Mouse (Mus musculus) limb, embryonic 15.5 days (tissue): ENCODE measurements around the gene Cdipt. TPM values are rescaled to one million over a fixed set of nuclear protein-coding genes. Genes with fewer than 3 reads are reported as not detected.

ENCODE experiments used
- ATAC-seq: fragments of 200-750 bp; cut with Nextera tagmentation; 2 replicates; pipeline ENCODE4 v1.8.0; 2017; ENCODE audit warnings: low read depth, moderate TSS enrichment; ENCODE audit not compliant: insufficient number of reproducible peaks, low FRiP score, low TSS enrichment
- H3K27ac ChIP-seq: fragments of 300-500 bp; sonication (generic); 2 replicates; pipeline ENCODE4 v1.5.1; 2015; ENCODE audit warnings: moderate library complexity, mild to moderate bottlenecking, inconsistent platforms
- H3K27me3 ChIP-seq: fragments of 300-500 bp; sonication (generic); 2 replicates; pipeline ENCODE4 v1.6.1; 2015; ENCODE audit warnings: inconsistent platforms
- H3K36me3 ChIP-seq: fragments of 300-500 bp; sonication (generic); 2 replicates; pipeline ENCODE4 v1.6.1; 2015; ENCODE audit warnings: inconsistent platforms
- H3K4me1 ChIP-seq: fragments of 300-500 bp; sonication (generic); 2 replicates; pipeline ENCODE4 v1.6.1; 2015; ENCODE audit warnings: inconsistent platforms
- H3K4me2 ChIP-seq: fragments of 300-500 bp; sonication (generic); 2 replicates; pipeline ENCODE4 v1.6.1; 2015; ENCODE audit warnings: mild to moderate bottlenecking, inconsistent platforms
- H3K4me3 ChIP-seq: fragments of 300-500 bp; sonication (generic); 2 replicates; pipeline ENCODE4 v1.5.1; 2015; ENCODE audit warnings: mild to moderate bottlenecking, inconsistent platforms
- H3K9ac ChIP-seq: fragments of 300-500 bp; sonication (generic); 2 replicates; pipeline ENCODE4 v1.6.1; 2015; ENCODE audit warnings: inconsistent platforms
- H3K9me3 ChIP-seq: fragments of 300-500 bp; sonication (generic); 2 replicates; pipeline ENCODE4 v1.6.1; 2016; ENCODE audit warnings: inconsistent platforms
- WGBS: fragments of 180-500 bp; shearing (Covaris S2); methylation state at CpG from one replicate; pipeline ENCODE4 v1.1.7; 2015; 5-methylcytosine and 5-hydroxymethylcytosine counted together
- polyA plus RNA-seq: library from polyadenylated mRNA; unstranded; fragments of >200 nt; fragmentation: Nextera tagmentation; extraction: Ambion mirVana; gene quantifications from 2 replicates; pipeline ENCODE4 v1.2.1, GENCODE M21; 2015

Gene Cdipt
- polyA plus RNA-seq, 1 experiment from 2014 or later, result 105 TPM

DNA sequence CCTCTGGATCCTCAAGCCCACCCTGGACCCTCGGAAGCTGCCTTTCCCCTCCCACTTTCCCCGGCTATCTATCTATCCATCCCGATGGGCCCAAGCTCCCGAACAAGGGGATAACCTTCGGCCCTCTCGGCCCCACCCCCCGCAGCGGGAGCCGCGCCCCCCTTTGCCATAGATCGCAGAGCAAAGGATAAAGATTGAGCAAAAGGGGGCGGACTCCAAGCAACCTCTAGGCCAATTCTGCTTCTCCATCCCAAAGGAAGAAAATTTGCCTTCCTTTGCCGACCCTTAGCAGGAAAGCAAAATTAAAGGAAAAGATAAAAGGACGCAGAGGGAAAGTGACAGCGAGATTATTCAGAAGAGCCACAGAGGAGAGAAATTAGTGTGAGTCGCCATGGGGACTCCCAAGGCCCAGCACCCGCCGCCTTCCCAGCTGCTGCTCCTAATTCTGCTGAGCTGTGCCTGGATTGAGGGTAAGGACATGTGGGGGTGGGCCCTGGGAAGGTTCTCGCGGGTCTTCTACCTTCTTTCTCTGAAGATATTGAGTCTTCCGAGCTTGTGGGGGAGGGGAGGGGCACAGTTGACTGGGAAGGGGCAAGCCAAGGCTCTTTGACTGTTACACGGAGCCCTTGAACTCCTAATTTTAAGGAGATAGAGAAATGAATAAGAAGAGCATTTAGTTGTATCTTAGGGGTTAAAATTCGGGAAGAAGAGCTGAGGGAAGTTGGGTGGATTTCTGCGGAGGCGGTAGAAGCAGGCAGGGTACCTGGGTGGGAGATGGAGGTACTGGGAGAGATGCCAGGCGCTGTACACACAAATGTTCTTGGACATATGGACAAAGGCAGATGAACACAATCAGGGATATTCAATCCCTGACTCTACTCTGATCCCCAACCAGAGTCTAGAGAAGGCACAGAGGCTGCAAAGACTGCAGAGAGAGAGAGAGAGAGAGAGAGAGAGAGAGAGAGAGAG is 24.8 kb upstream of the Cdipt start:
- 7% methylated on average over 26 of the region's 26 CpGs for WGBS

DNA sequence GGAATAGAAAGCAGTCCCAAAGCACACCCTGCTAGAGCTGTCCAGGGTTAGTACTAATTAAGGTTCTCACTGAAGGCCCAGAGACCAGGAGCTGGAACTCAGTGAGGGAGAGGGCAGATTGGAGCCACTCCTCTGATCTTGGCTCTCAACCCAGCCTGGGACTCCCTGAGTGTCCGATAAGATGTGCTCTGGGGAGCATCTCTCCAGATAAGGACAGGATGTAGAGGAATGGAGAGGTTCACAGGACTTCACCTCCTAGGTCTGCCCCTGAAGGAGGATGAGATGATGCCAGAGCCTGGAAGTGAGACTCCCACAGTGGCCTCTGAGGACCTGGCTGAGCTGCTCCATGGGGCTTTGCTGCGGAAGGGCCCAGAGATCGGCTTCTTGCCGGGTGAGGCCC is 24.0 kb upstream of the Cdipt start:
- Histone ChIP-seq H3K27ac (no peak overlapping the region), H3K9ac (no peak overlapping the region), H3K4me2 (no peak overlapping the region), H3K4me1 (peaks cover 24% of the 10 kb centered on the region), H3K9me3 (no peaks in the 10 kb centered on the region), H3K27me3 (peaks cover 40% of the 10 kb centered on the region), H3K36me3 (0 out of 2 replicates have a peak, but pooled peaks cover 3% of the 10 kb centered on the region), H3K4me3 (no peak overlapping the region)
- 22% methylated on average over 4 of the region's 4 CpGs for WGBS
- no peak for ATAC-seq

More for the DNA sequence above, 24.8 kb upstream of the Cdipt start:
- H3K4me2 ChIP-seq, result no peak overlapping the region
- no peak overlapping the region for H3K27ac ChIP-seq
- H3K36me3 ChIP-seq, result 0 out of 2 replicates have a peak, but pooled peaks cover 5% of the 10 kb centered on the region
- H3K27me3 ChIP-seq, result peaks cover 40% of the 10 kb centered on the region
- ATAC-seq, result no peak
- no peaks in the 10 kb centered on the region for H3K9me3 ChIP-seq
- H3K9ac ChIP-seq, result no peak overlapping the region
- peaks cover 24% of the 10 kb centered on the region for H3K4me1 ChIP-seq
- no peak overlapping the region for H3K4me3 ChIP-seq

DNA sequence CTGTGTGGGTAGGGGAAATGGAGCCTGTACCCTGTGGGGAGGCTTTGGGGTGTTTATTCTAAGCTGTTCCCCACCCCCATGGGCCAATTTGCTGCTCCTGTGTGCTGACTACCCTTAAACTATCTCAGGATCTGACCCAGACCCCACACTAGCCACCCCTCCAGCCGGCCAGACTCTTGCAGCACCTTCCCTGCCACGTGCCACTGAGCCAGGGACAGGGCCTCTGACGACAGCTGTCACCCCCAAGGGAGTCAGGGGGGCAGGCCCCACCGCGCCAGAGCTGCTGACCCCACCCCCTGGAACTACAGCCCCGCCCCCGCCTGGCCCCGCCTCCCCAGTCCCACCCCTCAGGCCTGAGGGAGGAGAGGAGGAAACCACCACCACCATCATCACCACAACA is 23.1 kb upstream of the Cdipt start:
- no peak overlapping the region for H3K27ac ChIP-seq
- ATAC-seq, result no peak
- no peak overlapping the region for H3K4me3 ChIP-seq
- no peak overlapping the region for H3K4me2 ChIP-seq
- H3K9ac ChIP-seq, result no peak overlapping the region
- peaks cover 40% of the 10 kb centered on the region for H3K27me3 ChIP-seq
- 1% methylated on average over 8 of the region's 8 CpGs for WGBS
- no peaks in the 10 kb centered on the region for H3K9me3 ChIP-seq
- no peaks in the 10 kb centered on the region for H3K36me3 ChIP-seq
- H3K4me1 ChIP-seq, result peaks cover 24% of the 10 kb centered on the region

DNA sequence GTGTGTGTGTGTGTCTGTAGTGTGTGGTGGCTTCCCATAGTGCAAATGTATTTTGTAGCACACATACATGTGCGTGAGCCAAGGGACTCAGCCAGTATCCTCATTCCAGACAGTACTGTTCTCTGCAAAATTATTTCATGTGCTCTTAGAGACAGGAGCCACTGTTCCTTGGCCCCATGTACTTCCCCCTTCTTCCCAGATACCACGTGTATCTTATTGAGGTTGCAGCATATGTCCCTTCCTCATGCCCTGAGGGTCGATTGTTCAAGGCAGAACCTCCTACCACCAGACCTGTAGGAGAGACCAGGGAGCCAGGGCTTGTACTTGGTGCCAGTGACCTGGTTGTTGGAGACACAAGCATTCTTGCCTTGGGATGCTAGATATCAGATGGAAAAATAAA is 20.6 kb upstream of the Cdipt start:
- WGBS, result 51% methylated on average over 3 of the region's 3 CpGs

DNA sequence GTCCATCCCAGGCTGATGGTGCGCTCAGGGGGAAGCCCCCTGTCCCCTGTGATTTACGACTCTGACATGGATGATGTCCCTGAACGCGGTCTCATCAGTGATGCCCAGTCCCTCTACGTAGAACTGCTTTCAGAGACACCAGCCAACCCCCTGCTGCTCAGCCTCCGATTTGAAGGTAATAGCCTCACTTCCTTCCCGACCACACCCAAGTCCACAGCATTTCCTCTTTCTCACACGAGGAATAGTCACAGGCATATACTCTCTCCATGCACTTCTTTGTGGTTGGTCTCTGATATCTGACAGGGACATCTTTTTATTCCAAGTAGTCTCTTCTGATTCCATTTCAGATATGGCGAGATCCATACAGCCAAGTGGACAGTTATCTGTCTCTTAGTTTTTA is 15.9 kb upstream of the Cdipt start:
- WGBS, result 67% methylated on average over 9 of the region's 9 CpGs
- H3K4me3 ChIP-seq, result no peak overlapping the region
- no peak for ATAC-seq
- H3K9me3 ChIP-seq, result no peaks in the 10 kb centered on the region
- H3K9ac ChIP-seq, result no peak overlapping the region
- peaks cover 7% of the 10 kb centered on the region; the same call in 1 of the 2 replicates for H3K4me1 ChIP-seq
- H3K27ac ChIP-seq, result no peak overlapping the region
- no peaks in the 10 kb centered on the region for H3K36me3 ChIP-seq
- H3K4me2 ChIP-seq, result no peak overlapping the region
- peaks cover 29% of the 10 kb centered on the region for H3K27me3 ChIP-seq

More for the DNA sequence above, 20.6 kb upstream of the Cdipt start:
- H3K27me3 ChIP-seq, result peaks cover 30% of the 10 kb centered on the region
- no peaks in the 10 kb centered on the region for H3K36me3 ChIP-seq
- H3K27ac ChIP-seq, result no peak overlapping the region
- no peak overlapping the region for H3K4me3 ChIP-seq
- H3K9ac ChIP-seq, result no peak overlapping the region
- ATAC-seq, result no peak
- H3K4me2 ChIP-seq, result no peak overlapping the region
- H3K9me3 ChIP-seq, result no peaks in the 10 kb centered on the region
- peaks cover 15% of the 10 kb centered on the region for H3K4me1 ChIP-seq

DNA sequence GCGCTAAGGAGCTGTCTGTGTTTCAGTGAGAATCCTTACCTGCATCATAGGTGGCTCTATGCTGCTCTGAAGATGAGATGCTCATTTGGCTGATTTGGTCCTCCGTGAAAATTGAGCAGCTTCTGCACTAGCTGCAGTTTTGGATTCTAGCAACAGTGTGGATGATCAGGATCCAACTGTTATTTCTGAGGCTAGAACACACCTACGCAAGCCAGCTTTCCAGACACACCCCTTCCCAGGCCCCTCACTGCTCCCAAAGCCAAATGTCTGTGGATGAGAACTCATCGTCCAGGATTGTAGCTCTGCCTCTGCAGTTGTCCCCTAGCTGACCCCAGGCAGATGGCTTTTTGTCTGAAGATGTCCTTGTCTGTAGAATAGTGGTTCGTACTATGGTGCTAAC is 14.6 kb upstream of the Cdipt start:
- Histone ChIP-seq H3K27me3 (peaks cover 29% of the 10 kb centered on the region), H3K36me3 (no peaks in the 10 kb centered on the region), H3K9me3 (no peaks in the 10 kb centered on the region), H3K4me3 (no peak overlapping the region), H3K4me1 (peaks cover 7% of the 10 kb centered on the region; the same call in 1 of the 2 replicates), H3K4me2 (no peak overlapping the region), H3K27ac (no peak overlapping the region), H3K9ac (no peak overlapping the region)
- 80% methylated on average over 5 of the region's 5 CpGs for WGBS
- no peak for ATAC-seq

DNA sequence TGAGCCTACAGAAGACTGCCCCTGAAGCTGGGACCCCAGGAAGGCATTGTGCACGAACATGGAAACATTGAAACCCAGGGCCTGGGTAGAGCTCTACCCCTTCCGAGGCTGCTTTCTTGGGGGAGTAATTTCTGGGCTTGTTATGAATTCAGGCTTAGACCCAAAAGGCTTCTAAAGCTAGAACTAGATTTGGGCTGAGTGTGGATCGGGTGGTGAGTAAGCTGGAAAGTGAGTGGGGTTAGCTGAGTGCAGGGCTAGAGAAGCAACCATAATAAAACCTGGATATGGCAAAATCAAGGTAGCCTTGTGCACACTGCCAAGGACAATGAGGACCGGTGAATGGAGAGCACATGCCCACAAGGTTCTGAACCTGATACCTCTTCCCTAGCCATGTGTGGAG is 13.7 kb upstream of the Cdipt start:
- no peak overlapping the region for H3K4me3 ChIP-seq
- H3K27ac ChIP-seq, result no peak overlapping the region
- no peaks in the 10 kb centered on the region for H3K9me3 ChIP-seq
- no peak overlapping the region for H3K9ac ChIP-seq
- no peaks in the 10 kb centered on the region for H3K36me3 ChIP-seq
- WGBS, result 81% methylated on average over 4 of the region's 4 CpGs
- H3K4me1 ChIP-seq, result peaks cover 7% of the 10 kb centered on the region; the same call in 1 of the 2 replicates
- H3K27me3 ChIP-seq, result peaks cover 29% of the 10 kb centered on the region
- ATAC-seq, result no peak
- no peak overlapping the region for H3K4me2 ChIP-seq

DNA sequence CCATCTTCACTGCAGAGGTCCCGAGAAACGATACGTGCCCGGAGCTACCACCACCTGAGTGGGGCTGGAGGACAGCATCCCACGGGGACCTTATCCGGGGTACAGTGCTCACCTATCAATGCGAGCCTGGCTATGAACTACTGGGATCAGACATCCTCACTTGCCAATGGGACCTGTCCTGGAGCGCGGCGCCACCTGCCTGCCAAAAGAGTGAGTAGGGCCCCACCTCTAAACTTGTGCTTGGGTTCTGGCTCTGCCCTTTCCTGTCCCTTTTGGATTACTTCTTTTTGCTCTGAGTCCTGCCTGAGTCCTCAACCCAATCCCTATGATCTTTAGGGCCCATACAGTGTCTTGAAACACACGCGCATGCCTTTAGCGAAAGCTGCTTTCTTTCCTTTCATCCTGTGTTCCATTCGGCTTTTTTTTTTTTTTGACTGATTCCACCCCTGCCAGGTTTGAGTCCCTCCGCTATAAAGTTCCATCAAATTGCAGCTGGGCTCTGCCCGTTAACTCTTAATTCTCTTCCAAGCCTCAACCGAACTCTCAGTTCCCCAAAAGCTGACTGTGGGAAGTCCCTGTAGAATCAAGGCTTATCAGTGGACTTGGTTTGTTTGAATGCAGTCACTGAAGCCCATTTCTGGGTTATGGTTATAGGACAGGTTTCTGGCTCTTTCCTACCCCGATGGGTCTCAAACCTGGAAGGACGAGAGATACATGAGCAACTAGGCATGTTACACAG is 12.0 kb upstream of the Cdipt start:
- H3K27me3 ChIP-seq, result peaks cover 29% of the 10 kb centered on the region
- H3K9me3 ChIP-seq, result no peaks in the 10 kb centered on the region
- no peaks in the 10 kb centered on the region for H3K36me3 ChIP-seq
- no peak overlapping the region for H3K27ac ChIP-seq
- no peak for ATAC-seq
- H3K4me2 ChIP-seq, result peak overlapping the region; percentile 14; the same call in 1 of the 2 replicates
- H3K9ac ChIP-seq, result no peak overlapping the region
- 24% methylated on average over 19 of the region's 19 CpGs for WGBS
- peaks cover 7% of the 10 kb centered on the region; the same call in 1 of the 2 replicates for H3K4me1 ChIP-seq
- peak overlapping the region; percentile 6; the same call in 1 of the 2 replicates for H3K4me3 ChIP-seq

DNA sequence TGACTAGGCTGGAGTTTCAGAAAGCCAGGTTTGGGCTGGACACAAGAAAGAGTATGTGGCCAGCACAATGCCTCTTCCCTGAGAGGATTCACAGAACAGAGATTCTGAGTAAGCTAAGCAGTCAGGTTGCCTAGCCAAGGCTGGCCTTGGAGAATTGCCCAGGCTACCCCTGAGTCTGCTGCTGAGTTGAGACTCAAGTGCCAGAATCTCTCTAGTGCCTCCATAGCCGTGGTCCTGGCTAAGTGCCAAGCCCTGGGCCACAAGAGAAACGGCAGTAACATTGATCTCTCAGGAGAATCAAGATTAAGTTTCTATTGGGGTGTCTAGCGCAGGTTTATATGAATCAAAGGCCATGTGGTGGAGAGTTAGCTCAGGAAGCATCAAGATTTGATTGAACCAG is 10.1 kb upstream of the Cdipt start:
- whole genome bisulfite sequencing, result 47% methylated on average over 3 of the region's 3 CpGs

DNA sequence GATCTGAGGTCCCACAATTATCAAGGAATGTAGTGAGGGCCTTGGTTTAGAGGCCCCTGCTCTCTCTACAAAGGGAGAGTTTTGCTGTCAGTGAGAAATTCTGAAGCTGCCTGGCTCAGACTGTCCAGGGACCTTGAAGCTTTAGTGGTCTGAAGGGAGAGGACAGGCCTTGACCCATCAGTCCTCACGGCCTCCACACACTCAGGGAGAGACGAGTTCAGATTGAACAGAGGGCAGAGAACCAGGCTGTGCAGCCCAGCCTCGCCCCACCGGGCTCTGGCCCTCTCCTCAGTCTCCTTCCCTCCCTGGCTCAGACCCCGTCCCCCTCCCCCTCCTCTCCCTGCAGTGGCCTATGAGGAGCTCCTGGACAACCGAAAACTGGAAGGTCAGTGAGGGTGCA is 8.4 kb upstream of the Cdipt start:
- peaks cover 7% of the 10 kb centered on the region; the same call in 1 of the 2 replicates for H3K4me1 ChIP-seq
- no peak overlapping the region for H3K9ac ChIP-seq
- H3K4me2 ChIP-seq, result no peak overlapping the region
- H3K27me3 ChIP-seq, result peaks cover 21% of the 10 kb centered on the region
- no peaks in the 10 kb centered on the region for H3K9me3 ChIP-seq
- no peak for ATAC-seq
- no peak overlapping the region for H3K27ac ChIP-seq
- no peaks in the 10 kb centered on the region for H3K36me3 ChIP-seq
- H3K4me3 ChIP-seq, result no peak overlapping the region
- WGBS, result 63% methylated on average over 6 of the region's 6 CpGs

More for the DNA sequence above, 10.1 kb upstream of the Cdipt start:
- peaks cover 29% of the 10 kb centered on the region for H3K27me3 ChIP-seq
- no peaks in the 10 kb centered on the region for H3K36me3 ChIP-seq
- no peak overlapping the region for H3K27ac ChIP-seq
- H3K4me1 ChIP-seq, result peaks cover 7% of the 10 kb centered on the region; the same call in 1 of the 2 replicates
- no peak overlapping the region for H3K9ac ChIP-seq
- no peak for ATAC-seq
- no peak overlapping the region for H3K4me3 ChIP-seq
- no peak overlapping the region for H3K4me2 ChIP-seq
- H3K9me3 ChIP-seq, result no peaks in the 10 kb centered on the region

DNA sequence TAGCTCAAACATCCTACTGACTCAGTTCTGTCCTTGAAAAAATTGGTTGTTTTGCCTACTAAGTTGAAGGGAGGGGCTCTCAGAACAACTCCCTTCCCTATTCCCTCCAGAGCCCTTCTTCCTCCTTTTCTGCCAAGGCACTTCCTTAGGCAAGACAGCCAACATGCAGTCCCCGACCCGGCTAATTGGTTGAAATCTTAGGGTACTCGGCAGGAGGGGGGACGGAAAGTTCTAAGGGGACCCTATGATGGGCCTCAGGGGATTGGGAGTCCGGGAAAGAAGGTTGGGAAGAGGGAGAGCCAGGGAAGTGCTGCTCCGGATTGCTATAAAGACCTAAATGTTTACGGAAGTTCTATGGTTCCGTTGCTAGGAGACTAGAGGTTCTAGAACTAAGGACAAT is 221 bp upstream of the Cdipt start:
- ATAC-seq, result no peak; the same call in 1 of the 2 replicates
- peak overlapping the region; percentile 93; the same call in 1 of the 2 replicates for H3K27ac ChIP-seq
- no peaks in the 10 kb centered on the region for H3K9me3 ChIP-seq
- 7% methylated on average over 8 of the region's 8 CpGs for WGBS
- H3K27me3 ChIP-seq, result no peaks in the 10 kb centered on the region
- no peak overlapping the region for H3K9ac ChIP-seq
- peak overlapping the region; percentile 84 for H3K4me2 ChIP-seq
- H3K36me3 ChIP-seq, result peaks cover 26% of the 10 kb centered on the region
- H3K4me1 ChIP-seq, result peaks cover 19% of the 10 kb centered on the region
- H3K4me3 ChIP-seq, result peak overlapping the region; percentile 94
